Mouse (Mus musculus): Measurements from ENCODE around the gene Myh10.
"Not testable (repeated sequence)": the region's sequence is repeated elsewhere in the genome, so short reads cannot be mapped to it uniquely, and the experiment has no call there.

Gene Myh10

DNA sequence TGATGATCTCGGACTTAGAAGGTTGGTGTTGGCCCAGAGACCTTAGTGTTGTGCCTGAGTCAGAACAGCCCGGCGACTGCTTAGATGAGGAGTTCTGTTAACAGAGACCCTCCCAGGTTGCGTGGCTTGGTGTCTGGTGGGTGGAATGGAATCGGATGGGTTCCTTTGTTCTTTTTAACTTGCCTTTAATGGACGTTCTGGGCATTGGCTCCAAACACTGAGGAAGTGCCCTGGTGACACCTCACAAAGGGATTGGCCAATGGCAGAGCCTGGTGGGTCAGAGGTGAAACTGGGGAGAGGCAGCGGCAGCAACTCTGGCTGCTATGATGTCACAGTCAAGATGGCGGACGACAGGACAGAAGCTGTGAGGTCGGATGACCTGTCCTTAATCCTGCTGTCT, 99.4 kb downstream of the Myh10 start:
- no peak for DNase-seq (ENCODE audit: low read depth, low spot score)

DNA sequence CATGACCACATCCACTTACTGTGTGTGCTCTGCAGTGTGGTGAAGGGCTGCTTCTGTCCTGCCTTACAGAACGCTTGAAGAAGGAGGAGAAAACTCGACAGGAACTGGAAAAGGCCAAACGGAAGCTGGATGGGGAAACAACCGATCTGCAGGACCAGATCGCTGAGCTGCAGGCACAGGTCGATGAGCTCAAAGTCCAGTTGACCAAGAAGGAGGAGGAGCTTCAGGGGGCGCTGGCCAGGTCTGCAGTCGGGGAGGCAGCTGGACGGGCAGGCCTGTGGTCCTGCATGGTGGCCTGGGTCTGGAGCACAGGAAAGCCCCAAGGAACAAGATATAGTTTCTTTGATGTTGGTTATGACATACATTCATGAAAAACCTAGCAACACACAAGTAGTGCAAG, 100.4 kb downstream of the Myh10 start:
- DNase-seq (ENCODE audit: low read depth, low spot score) = no peak

GRCm38 (mm10) chr11:68798258-68798657, 106.9 kb downstream of the Myh10 start:
- DNase-seq (ENCODE audit: low read depth, low spot score) = no peak

- DNase-seq (ENCODE audit: low read depth, low spot score) = no peak
Measured at GRCm38 (mm10) chr11:68805148-68805547, 113.8 kb downstream of the Myh10 start.

DNA sequence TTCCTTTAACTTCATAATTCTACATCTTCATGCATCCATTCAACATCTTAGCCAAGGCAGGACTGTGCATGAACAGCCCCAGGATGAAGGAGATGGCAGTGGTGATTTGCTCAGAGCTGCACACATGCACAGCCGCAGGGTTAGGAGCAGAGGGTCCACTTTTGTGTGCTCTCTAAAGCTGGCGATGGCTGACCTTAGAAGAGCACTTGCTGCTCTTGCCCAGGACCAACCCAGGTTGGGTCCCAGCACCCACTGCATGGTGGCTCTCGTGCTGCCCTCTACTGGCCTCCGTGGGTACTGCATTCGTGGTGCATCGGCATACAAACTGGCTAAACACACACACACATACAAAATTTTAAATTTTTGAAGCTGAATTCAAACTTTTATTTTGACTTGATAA, 116.4 kb downstream of the Myh10 start:
- DNase-seq (ENCODE audit: low read depth, low spot score) = peak; percentile 25

DNA sequence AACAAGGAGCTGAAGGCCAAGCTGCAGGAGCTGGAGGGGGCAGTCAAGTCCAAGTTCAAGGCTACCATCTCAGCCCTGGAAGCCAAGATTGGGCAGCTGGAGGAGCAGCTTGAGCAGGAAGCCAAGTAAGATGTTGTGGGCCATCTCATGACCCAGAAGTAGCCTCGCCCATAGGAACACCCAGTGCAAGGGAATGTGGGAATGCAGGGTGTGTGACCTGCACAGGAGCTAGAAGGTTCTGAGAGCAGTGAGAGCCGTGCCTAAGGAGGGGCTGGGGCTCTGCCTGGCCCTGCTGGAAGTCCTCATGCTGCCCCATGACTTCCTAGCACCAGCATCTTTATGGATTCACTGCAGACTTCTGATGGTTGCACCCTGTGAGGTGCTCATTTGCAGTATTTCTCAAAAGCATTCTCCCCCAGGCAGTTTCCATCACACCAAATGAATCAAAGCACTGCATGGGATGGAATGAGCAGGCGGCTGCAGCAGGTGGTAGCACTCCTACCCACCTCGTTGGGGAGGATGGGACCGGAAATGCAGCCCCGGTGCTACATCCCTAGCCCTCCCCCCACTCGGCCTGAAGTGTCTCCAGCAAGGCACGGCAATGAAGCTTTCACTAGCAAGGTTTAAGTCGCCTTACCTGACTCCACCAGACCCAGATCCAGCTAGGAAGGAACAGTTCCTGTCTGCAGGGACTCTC, 120.7 kb downstream of the Myh10 start:
- no peak for DNase-seq (ENCODE audit: low read depth, low spot score)

DNA sequence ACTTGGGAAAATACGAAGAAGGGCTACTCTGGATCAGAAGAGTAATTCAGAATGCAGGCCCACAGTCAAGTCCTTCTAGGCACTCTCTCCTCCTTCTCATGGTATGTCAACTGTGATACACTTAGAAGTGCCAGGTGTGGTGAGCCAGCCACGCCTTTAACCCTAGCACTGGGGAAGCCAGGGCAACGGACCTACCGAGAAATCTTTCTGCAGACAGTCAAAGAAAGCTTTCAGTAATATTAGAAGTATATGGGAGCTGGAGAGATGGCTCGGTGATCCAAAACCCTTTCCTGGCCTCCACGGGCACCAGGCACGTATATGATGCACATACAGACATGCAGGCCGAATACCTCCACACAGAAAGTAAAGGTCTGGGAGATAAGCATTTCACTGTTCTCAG, 127.1 kb downstream of the Myh10 start:
- DNase-seq (ENCODE audit: low read depth, low spot score) = no peak

DNA sequence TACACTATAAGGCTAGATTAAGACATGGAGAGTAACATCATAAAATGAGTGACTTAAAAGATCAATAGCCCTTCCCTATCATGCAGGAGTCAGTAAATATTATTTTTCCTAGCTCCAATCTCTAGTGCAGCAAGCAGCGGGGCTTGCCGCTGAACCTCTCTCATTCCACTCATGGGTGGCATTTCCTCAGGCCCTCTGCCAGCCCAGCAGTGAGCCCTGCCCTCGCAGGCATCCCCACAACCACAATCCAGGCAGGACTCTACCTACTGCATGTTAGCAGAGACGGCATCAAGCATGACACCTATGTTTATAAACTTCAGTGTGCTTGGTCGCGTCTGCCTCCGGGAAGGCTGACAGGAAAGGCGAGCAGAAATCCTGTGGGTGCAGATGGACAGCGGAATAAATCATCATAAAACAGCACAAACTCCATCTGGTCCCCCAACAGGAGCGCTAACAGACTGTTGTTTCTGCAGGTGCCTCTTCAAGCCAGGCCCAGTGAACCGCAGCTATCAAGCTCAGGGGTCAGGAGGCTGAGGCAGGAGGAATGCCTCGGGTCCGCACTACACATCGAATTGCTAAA, 128.0 kb downstream of the Myh10 start:
- DNase-seq (ENCODE audit: low read depth, low spot score) = no peak

- no peak for DNase-seq (ENCODE audit: low read depth, low spot score)
Measured at GRCm38 (mm10) chr11:68822326-68822725, 131.0 kb downstream of the Myh10 start.

- DNase-seq (ENCODE audit: low read depth, low spot score) = no peak
Measured at GRCm38 (mm10) chr11:68826735-68827134, 135.4 kb downstream of the Myh10 start.

DNA sequence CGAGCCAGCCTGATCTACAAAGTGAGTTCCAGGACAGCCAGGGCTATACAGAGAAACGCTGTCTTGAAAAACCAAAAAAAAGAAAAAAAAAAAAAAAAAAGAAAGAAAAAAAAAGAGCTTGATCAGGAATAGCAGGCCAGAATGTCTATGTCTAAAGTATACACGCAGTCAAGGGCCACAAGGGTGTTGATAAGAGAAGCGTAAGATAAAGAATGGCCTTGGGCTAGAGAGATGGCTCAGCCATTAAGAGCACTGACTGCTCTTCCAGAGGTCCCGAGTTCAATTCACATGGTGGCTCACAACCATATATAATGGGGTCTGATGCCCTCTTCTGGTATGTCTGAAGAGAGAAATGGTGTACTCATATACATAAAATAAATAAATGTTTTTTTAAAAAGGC, 140.2 kb downstream of the Myh10 start:
- DNase-seq (ENCODE audit: low read depth, low spot score) = not testable (repeated sequence)

GRCm38 (mm10) chr11:68832793-68833192, 141.4 kb downstream of the Myh10 start:
- DNase-seq (ENCODE audit: low read depth, low spot score) = no peak

- no peak for DNase-seq (ENCODE audit: low read depth, low spot score)
Measured at GRCm38 (mm10) chr11:68833593-68833992, 142.2 kb downstream of the Myh10 start.

GRCm38 (mm10) chr11:68835034-68835433, 143.7 kb downstream of the Myh10 start:
- no peak for DNase-seq (ENCODE audit: low read depth, low spot score)

GRCm38 (mm10) chr11:68839606-68840005, 148.2 kb downstream of the Myh10 start:
- DNase-seq (ENCODE audit: low read depth, low spot score) = no peak

- no peak for DNase-seq (ENCODE audit: low read depth, low spot score)
Measured at GRCm38 (mm10) chr11:68850862-68851261, 159.5 kb downstream of the Myh10 start.

- no peak for DNase-seq (ENCODE audit: low read depth, low spot score)
Measured at GRCm38 (mm10) chr11:68851644-68852485, 160.5 kb downstream of the Myh10 start.

GRCm38 (mm10) chr11:68852486-68852901, 161.1 kb downstream of the Myh10 start:
- DNase-seq (ENCODE audit: low read depth, low spot score) = peak; percentile 70

GRCm38 (mm10) chr11:68852932-68853409, 161.6 kb downstream of the Myh10 start:
- peak; percentile 99 for DNase-seq (ENCODE audit: low read depth, low spot score)

- DNase-seq (ENCODE audit: low read depth, low spot score) = peak; percentile 52
Measured at GRCm38 (mm10) chr11:68853611-68854401, 162.4 kb downstream of the Myh10 start.

GRCm38 (mm10) chr11:68854621-68855020, 163.3 kb downstream of the Myh10 start:
- DNase-seq (ENCODE audit: low read depth, low spot score) = no peak

GRCm38 (mm10) chr11:68857329-68857728, 166.0 kb downstream of the Myh10 start:
- no peak for DNase-seq (ENCODE audit: low read depth, low spot score)

All from skeletal muscle tissue, adult 2 months (tissue).